Mouse (Mus musculus) lung, postnatal 0 days (tissue): ENCODE results near the gene AW549877.

Experiments
- CTCF ChIP-seq: IDR thresholded peaks from 2 replicates; pipeline ENCODE4 v1.5.1; 2016; ENCODE audit warnings: antibody characterized with exemption, mild to moderate bottlenecking
- EP300 ChIP-seq: IDR thresholded peaks from 2 replicates; pipeline ENCODE4 v1.6.1; 2016; ENCODE audit warnings: antibody characterized with exemption, mild to moderate bottlenecking, control low read depth

GRCm38 (mm10) chr15:3960094-3960493 lies 35.5 kb downstream of the AW549877 start:
- no peak for TF ChIP-seq CTCF
- no peak for TF ChIP-seq EP300
